Mouse (Mus musculus): Measurements from ENCODE around the gene Serinc5.
A peak's percentile ranks its signal among the peaks of the same experiment; 100 is the strongest.

Gene Serinc5

DNA sequence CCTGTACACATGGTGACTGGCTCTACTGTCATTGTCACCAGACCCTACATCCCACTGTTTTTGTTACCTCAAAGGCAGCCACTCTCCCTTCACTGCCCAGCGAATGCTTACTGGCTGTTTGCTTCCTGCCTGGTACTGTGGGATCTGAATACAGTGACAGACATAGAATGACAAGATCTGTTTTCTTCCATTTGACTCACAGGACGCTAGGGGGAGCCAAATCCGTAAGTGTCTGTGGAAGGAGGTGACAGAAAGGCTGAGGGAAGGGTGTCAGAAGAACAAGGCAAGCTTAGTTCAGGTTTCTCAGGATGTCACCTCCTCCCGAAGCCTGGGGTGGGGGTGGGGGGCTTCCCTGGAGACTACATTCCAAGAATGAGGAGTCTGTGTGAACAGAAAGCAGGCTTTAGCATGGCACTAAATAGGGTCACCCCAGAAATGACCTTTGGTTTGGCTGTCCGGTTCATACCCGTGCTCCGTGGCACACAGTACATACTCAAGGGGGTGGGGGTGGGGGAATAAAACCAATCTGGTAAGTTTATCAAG lies 140.2 kb downstream of the Serinc5 start:
- peak; percentile 39 to 58 for DNase-seq

DNA sequence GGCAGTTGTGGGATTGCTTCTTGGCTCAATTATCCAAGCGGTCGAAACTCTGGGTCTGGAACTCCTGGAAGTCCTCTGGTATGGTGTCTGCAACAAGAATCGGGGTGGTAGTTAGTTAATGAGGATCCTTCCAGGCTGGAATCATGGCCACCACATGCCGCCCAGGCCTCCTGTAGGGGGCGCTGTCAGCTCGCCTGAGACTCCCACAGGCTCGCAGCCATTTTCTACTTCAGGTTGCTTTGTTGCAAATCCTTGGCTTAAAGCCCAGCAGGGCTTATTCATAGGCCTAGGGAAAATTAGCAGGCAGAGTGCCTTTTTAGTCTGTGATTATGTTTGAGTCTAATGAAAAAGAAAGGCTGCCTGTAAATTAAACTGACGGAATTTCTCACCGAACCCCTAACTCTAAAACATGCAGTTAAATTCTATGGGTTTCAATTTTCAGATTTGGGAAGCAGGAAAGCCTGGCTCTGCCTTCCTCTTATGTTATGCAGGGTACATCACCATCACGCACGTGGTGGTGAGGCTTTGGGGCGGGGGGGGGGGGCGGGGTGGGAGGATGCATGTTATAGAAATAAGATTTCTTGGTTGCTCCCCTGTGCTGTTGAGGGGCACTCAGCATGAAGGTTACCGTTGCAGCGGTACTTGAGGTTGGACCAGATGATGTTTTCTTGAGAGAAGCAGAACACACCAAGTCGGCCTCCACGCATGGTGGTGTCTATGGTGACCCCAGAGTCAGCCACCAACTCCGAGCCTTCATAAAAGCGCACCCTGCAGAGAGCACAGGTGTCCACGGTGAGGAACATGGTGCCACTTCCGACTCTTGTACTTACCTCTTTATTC lies 141.1 kb downstream of the Serinc5 start:
- peak; percentile 52 to 68 for DNase-seq

DNA sequence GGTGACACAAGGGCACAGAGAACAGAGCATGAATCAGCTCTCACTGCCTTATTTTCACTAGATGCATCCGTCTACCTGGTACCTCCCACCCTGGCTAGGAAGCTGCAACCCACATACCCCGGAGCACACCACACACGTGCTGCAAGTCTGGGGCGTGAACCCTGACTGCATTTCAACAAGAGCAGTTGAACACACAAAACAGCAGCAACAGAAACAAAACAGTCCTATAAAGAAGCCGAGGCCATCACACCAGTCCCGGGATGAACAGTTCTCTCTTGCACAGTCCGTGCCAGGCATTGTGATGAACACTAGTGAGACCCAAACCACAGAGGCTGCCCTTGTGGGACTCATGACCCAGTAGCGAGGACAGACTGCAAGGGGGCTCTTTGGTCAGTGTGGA lies 142.8 kb downstream of the Serinc5 start:
- DNase-seq: no peak

DNA sequence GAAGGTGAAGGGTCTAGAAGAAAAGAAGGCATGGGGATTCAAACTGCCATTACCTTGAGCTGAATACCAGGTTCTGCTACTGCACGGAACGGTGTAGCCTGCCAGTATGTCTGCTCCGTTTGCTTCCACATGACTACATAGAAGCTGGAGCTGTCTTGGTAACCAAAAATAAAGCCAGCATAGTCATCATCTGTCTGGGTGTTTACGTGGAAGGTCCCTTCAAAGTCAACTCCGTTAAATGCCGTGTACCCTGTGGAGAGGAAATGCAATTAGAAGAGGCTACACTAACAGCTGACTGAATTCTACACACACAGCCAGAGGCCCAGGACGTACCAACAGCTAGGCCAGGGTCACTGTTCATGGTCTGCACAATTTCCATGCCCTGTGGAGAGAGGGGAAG lies 144.1 kb downstream of the Serinc5 start:
- no peak for DNase-seq

DNA sequence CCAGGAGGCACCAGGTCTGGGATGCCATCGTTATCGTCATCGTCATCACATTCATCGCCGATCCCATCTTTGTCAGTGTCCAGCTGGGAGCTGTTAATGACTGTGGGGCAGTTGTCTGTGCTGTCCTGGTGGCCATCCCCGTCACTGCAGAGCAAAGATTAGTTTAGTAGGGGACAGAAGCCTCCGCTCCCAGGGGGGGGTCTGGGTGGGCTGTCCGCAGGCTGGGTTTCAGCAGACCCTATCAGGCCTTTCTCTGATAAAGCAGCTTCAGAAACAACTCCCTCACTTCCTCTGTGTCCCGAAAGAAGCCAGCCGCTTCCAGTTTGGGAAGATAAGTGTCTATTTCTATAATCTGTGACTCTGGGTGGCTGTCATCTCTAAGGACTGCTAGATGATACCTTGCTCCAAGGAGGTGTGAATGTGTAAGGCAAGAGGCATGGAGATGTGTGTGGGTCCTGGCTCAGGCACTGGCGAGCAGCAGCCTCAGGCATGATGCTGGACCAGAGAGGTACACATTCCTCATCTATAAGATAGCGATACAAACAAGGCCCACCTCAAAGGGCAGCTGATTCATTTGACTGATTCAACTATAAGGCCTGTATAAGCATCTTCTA lies 147.2 kb downstream of the Serinc5 start:
- no peak for DNase-seq

DNA sequence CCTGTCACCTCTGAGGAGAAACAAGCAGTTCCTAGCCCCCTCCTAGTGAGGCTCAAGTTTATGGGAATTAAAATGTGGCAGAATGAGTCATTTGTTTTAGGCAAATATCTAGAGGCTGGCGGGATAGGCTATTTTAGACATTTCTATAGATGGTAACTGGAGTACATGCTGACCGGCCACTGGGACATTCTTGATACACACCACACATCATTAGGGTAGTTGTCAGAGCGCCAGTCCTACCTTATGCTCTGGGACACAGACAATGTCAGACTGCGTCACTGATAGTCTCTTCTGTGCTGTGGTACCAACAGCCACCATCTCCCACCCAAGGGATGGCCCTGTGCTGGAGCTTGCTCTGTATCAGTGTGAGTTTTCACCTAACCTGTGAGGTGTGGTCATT lies 148.2 kb downstream of the Serinc5 start:
- no peak for DNase-seq

DNA sequence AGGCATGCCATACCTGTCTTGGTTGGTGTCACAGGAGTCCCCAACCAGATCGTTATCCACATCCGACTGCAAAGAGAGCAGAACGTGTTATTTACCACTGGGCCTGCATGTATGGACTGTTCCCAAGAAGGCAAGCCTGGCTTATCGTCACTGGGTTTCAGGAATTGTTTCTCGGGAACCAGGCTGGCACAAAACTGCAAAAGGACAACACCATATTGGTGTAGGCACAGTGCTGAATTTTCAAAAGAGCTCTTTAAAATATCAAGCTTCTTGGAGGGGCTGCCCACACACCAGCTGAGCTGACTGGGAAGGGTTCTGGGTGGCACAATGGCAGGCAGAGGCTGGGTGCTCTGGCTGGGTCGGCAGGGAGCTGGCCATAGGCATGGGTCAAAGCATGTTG lies 149.6 kb downstream of the Serinc5 start:
- no peak for DNase-seq
